Mouse (Mus musculus): ENCODE measurements around the gene Stk25.

DNA sequence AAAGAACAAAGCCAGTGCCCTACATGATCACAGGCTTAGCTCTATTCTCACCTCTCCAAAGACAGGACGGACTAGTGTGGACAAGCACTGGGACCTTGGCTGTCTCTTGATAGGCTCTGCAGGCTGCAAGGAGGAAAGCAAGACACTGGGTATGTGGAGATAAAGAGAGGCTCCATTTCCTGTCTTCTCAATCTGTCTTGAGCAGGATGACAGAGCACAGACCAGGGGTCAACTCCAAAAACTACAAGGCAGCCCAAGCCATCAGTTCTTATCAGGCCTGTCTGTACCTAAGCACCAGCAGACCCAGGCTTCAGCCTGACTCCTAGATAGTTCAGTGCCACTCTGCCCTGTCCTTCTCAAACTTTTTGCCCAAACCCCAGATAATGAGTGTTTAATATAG is 34.0 kb downstream of the Stk25 start:
- TF ChIP-seq CTCF (IDR thresholded peaks at IDR 0.05; ENCODE audit: borderline replicate concordance, insufficient read depth, low read depth, low read length) (no peak), POLR2A (IDR thresholded peaks at IDR 0.05; ENCODE audit: borderline replicate concordance, insufficient read depth, low read length) (no peak)

Measured in cerebellum, adult 2 months (tissue).